Mouse (Mus musculus) stomach, postnatal 0 days (tissue): ENCODE results near the gene Utf1. TPM values are rescaled to one million over a fixed set of nuclear protein-coding genes. Genes with fewer than 3 reads are reported as not detected.

Source experiments
- ATAC-seq: fragments of 200-750 bp; cut with Nextera tagmentation; 2 replicates; pipeline ENCODE4 v1.8.0; 2017; ENCODE audit not compliant: low FRiP score, low TSS enrichment
- DNase-seq: peaks from one replicate; pipeline ENCODE4 v3.0.0-alpha.2; 2016; ENCODE audit warnings: low spot score
- H3K27ac ChIP-seq: fragments of 300-500 bp; sonication (generic); replicated peaks from 2 replicates; pipeline ENCODE4 v1.5.1; 2014; ENCODE audit warnings: mild to moderate bottlenecking, control low read depth
- H3K27me3 ChIP-seq: fragments of 300-500 bp; sonication (generic); 2 replicates; pipeline ENCODE4 v1.6.1; 2014; ENCODE audit warnings: low read length; ENCODE audit not compliant: control insufficient read depth, insufficient read depth
- H3K36me3 ChIP-seq: fragments of 300-500 bp; sonication (generic); 2 replicates; pipeline ENCODE4 v1.6.1; 2014; ENCODE audit warnings: low read length, mixed read lengths; ENCODE audit not compliant: control insufficient read depth, insufficient read depth
- H3K4me1 ChIP-seq: fragments of 300-500 bp; sonication (generic); replicated peaks from 2 replicates; pipeline ENCODE4 v1.6.1; 2014; ENCODE audit warnings: antibody characterized with exemption; ENCODE audit not compliant: control insufficient read depth, insufficient read depth
- H3K4me2 ChIP-seq: fragments of 300-500 bp; sonication (generic); replicated peaks from 2 replicates; pipeline ENCODE4 v1.6.1; 2014; ENCODE audit warnings: low read depth, mild to moderate bottlenecking, control low read depth, moderate library complexity
- H3K4me3 ChIP-seq: fragments of 300-500 bp; sonication (generic); 2 replicates; pipeline ENCODE4 v1.5.1; 2014; ENCODE audit warnings: low read depth, low read length, control low read depth
- H3K9ac ChIP-seq: fragments of 300-500 bp; sonication (generic); 2 replicates; pipeline ENCODE4 v1.6.1; 2014; ENCODE audit warnings: mild to moderate bottlenecking, low read length, control low read depth, mixed read lengths
- H3K9me3 ChIP-seq: fragments of 300-500 bp; sonication (generic); 2 replicates; pipeline ENCODE4 v1.6.1; 2016; ENCODE audit warnings: low read length; ENCODE audit not compliant: control insufficient read depth
- CTCF ChIP-seq: IDR thresholded peaks from 2 replicates; pipeline ENCODE4 v1.5.1; 2016; ENCODE audit warnings: antibody characterized with exemption, low read depth, mild to moderate bottlenecking, moderate library complexity
- EP300 ChIP-seq: optimal IDR thresholded peaks from 2 replicates; pipeline ENCODE3; 2016; ENCODE audit warnings: antibody characterized with exemption
- WGBS: fragments of 180-500 bp; shearing (Covaris S2); extraction: QIAGEN DNeasy Blood & Tissue Kit; methylation state at CpG from one replicate; pipeline ENCODE4 v1.1.7; 2014; 5-methylcytosine and 5-hydroxymethylcytosine counted together
- polyA plus RNA-seq: library from polyadenylated mRNA; unstranded; fragments of >200 nt; fragmentation: Nextera tagmentation; extraction: Ambion mirVana; gene quantifications from 2 replicates; pipeline ENCODE4 v1.2.1, GENCODE M21; 2015

The Utf1 gene
- polyA plus RNA-seq, 1 experiment from 2014 or later, result not detected

DNA sequence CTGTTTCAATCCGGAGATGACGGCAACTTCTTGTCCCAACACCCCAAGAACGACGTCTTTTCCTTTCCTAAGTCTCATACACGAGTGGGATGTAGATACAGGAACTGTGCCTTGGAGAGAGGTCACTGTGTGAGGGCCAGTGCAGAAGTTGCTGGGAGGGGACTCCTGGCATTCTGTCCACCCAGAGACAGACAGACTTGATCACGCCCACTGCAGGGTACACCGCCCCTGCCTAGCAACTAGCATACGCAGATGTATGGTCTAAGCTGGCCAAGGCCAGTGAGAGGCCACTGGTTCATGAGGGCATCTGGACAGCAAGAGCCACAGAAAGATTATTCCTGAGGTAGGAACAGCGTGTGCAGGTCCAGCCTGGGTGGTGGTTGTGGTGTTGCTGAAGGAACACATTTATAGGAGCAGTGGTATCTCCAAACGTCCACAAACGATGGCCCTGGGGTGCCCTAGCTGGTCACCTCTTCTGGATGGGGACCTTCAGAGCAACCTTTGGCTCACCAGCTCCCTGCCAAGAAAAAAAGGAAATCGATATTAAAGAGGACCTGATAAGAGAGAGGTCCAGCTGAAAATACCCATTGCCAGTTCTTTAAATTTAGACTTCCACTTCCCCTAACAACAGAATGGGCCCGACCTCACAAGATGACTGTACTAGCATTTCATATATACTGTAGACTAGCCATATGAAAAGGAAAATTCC lies 35.6 kb downstream of the Utf1 start:
- Histone ChIP-seq H3K9ac (peak overlapping the region; percentile 18; the same call in 1 of the 2 replicates), H3K27me3 (no peaks in the 10 kb centered on the region), H3K36me3 (no peaks in the 10 kb centered on the region), H3K9me3 (no peaks in the 10 kb centered on the region), H3K27ac (no peak overlapping the region), H3K4me2 (peak overlapping the region; percentile 67), H3K4me1 (no peaks in the 10 kb centered on the region; the same call in 1 of the 2 replicates), H3K4me3 (peak overlapping the region; percentile 43)
- WGBS, result 32% methylated on average over 13 of the region's 13 CpGs
- no peak for DNase-seq
- TF ChIP-seq EP300 (no peak), CTCF (no peak)
- ATAC-seq, result 0 out of 2 replicates have a peak, but pooled peaks have one; percentile 47

DNA sequence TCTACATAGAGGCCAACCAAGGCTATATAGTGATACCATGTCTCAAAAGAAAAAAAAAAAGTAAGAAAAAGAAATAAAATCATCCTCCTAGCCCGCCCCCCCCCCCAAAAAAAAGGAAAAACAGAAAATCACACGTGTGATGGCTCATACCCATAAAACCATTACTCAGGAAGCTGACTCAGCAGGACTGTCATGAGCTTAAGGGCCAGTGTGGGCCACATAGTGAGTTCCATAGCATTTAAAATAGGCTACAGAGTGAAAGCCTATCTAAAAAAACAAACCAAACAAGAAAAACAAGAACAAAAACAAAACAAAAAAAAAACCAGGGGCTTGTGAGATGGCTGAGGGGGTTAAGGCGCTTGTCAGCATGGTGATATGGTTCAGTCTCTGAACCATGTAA lies 37.2 kb downstream of the Utf1 start:
- TF ChIP-seq EP300 (no peak), CTCF (no peak)
- Histone ChIP-seq H3K36me3 (no peaks in the 10 kb centered on the region), H3K9me3 (no peaks in the 10 kb centered on the region), H3K4me3 (no peak overlapping the region), H3K27me3 (no peaks in the 10 kb centered on the region), H3K4me2 (no peak overlapping the region), H3K27ac (no peak overlapping the region), H3K9ac (no peak overlapping the region), H3K4me1 (no peaks in the 10 kb centered on the region; the same call in 1 of the 2 replicates)
- ATAC-seq (no peak), DNase-seq (no peak)
- 45% methylated on average over 3 of the region's 3 CpGs for WGBS

DNA sequence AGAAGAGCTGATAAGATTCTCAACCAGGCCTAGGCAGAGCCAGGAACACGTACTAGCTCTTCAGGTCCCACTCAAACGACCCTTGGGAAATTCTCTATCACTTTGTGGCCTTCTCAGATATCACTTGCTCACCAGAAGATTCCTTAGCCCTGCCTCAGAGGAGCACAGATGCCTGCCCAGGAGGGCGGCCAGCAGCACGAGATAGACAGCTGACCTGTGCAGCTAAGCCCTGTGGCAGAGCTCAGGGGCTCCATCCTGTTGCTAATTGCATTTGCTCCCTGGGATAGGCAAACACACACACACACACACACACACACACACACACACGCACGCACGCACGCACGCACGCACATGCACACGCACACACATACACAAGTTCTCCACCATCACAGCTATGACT lies 38.5 kb downstream of the Utf1 start:
- Histone ChIP-seq H3K9ac (no peak overlapping the region), H3K4me1 (no peaks in the 10 kb centered on the region; the same call in 1 of the 2 replicates), H3K4me3 (no peak overlapping the region), H3K36me3 (no peaks in the 10 kb centered on the region), H3K27ac (no peak overlapping the region), H3K9me3 (no peaks in the 10 kb centered on the region), H3K27me3 (no peaks in the 10 kb centered on the region), H3K4me2 (no peak overlapping the region)
- no peak for ATAC-seq
- TF ChIP-seq EP300, result no peak
- no peak for TF ChIP-seq CTCF
- no peak for DNase-seq
- 84% methylated on average over 11 of the region's 11 CpGs for WGBS

DNA sequence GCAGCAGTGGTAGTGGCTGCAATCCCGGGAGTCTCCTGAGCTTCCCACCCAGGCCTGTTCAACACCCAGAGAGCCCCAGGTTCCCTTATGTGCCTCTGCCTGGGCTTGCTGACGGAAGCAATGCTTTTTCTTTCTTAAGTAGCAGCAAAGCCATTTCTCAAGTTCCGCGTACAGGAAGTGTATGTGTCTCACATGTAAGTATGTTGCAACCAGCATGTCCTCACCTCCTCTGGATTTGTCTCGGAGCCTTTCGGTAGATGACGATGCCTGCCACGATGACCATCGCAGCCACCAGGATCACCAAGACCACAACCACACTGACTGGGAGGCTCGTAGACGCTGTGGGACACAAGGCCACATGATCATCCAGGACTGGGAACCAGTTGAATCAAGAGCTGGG lies 40.9 kb downstream of the Utf1 start:
- Histone ChIP-seq H3K27me3 (no peaks in the 10 kb centered on the region), H3K27ac (no peak overlapping the region), H3K9me3 (no peaks in the 10 kb centered on the region), H3K4me2 (no peak overlapping the region), H3K36me3 (no peaks in the 10 kb centered on the region), H3K4me1 (no peaks in the 10 kb centered on the region), H3K4me3 (no peak overlapping the region), H3K9ac (no peak overlapping the region)
- DNase-seq, result no peak
- TF ChIP-seq EP300 (no peak), CTCF (no peak)
- ATAC-seq, result no peak; the same call in 1 of the 2 replicates
- 88% methylated on average over 11 of the region's 11 CpGs for WGBS

DNA sequence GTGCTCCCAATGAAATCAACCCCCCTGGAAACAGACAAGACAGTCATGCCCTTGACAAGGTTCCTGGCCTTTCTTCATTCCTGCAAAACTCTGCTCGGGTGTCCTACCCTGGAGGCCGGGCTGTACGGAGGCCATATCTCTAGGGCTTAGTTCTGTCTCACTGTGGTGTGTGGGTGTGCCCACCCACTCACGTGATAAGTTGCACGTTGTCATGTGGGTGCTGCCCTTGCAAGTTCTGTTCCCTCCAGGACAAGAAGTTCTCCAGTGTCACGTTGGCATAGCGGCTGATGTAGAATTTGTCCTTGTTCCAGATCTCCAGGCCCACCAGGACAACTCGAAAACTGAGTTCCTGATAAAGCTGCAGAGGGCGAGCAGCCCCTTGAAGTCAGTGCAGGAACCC lies 44.7 kb downstream of the Utf1 start:
- whole genome bisulfite sequencing, result 82% methylated on average over 9 of the region's 9 CpGs
- no peaks in the 10 kb centered on the region for H3K9me3 ChIP-seq
- no peak overlapping the region for H3K4me3 ChIP-seq
- no peaks in the 10 kb centered on the region for H3K4me1 ChIP-seq
- DNase-seq (no peak), ATAC-seq (no peak)
- TF ChIP-seq CTCF (no peak), EP300 (no peak)
- no peak overlapping the region for H3K4me2 ChIP-seq
- H3K9ac ChIP-seq, result no peak overlapping the region
- no peak overlapping the region for H3K27ac ChIP-seq
- no peaks in the 10 kb centered on the region for H3K36me3 ChIP-seq
- H3K27me3 ChIP-seq, result no peaks in the 10 kb centered on the region

DNA sequence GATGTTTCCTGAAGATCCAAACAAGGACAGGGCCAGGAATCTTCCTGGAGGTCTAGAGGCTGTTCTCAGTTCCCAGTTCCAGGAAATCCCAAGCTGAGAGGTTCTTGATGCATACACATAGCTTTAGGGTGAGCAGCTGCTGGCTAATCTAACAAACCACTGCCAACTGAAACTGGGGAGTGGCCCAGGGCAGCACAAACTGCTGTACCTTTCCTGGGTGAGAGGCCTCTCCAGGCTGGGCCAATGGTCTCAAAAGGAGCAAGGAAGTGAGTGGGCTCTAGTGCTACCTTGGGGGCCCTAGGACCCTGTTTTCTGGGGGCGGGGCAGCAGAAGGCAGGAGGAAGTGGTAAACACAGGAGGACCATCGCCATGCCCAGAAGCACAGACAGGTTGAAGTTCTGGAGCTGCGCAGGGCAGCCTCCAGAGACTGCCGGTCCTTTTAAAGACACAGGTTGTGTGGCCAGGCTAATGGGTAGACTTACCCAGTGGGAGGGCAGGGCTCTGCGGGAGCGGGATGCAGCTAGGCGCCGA lies 47.3 kb downstream of the Utf1 start:
- H3K9ac ChIP-seq, result no peak overlapping the region
- ATAC-seq (peak; percentile 77), DNase-seq (peak; percentile 61)
- H3K4me1 ChIP-seq, result no peaks in the 10 kb centered on the region
- H3K9me3 ChIP-seq, result no peaks in the 10 kb centered on the region
- H3K4me3 ChIP-seq, result no peak overlapping the region
- no peaks in the 10 kb centered on the region for H3K27me3 ChIP-seq
- H3K36me3 ChIP-seq, result no peaks in the 10 kb centered on the region
- no peak overlapping the region for H3K4me2 ChIP-seq
- 69% methylated on average over 8 of the region's 8 CpGs for WGBS
- no peak overlapping the region for H3K27ac ChIP-seq
- TF ChIP-seq CTCF, result no peak
- TF ChIP-seq EP300, result no peak
